Mouse (Mus musculus): Measurements from ENCODE around the gene Klhl22. TPM values are rescaled to one million over a fixed set of nuclear protein-coding genes. Genes with fewer than 3 reads are reported as not detected.

Klhl22 gene
- polyA plus RNA-seq, 1 experiment, result 12.4 TPM

DNA sequence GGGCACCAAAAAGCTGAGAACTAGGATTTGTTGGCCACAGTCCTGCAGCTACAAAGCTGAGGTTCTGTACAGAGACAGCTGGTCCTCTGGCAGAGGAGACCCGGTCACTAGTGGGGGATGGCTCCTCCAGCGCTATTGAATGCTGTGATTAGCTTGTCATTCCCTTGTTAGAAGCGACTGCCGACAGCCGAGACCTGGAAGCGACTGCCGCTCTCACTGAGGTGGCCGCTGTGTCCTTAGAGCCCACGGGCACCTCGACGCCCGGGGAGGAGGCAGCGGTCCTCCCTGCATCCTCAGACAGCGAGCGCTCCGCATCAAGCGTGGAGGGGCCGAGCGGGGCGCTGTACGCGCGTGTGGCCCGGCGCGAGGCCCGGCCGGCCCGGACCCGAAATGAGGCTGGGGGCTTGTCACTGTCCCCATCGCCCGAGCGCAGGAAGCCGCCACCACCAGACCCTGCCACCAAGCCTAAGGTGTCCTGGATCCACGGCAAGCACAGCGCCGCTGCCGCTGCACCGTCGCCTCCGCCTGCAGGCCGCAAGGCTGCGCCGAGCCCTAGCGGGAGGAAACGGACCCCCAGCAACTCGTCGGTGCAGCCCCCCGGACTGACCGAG, 47.3 kb downstream of the Klhl22 start:
- peaks cover 7% of the 10 kb centered on the region for H3K4me1 ChIP-seq (ENCODE audit: control insufficient read depth, insufficient read depth, low read length)
- no peak for TF ChIP-seq CTCF (IDR thresholded peaks at IDR 0.05; ENCODE audit: low read depth, low read length)
- TF ChIP-seq POLR2A (IDR thresholded peaks at IDR 0.05; ENCODE audit: borderline replicate concordance, low read depth, low read length), result no peak
- H3K4me3 ChIP-seq (ENCODE audit: insufficient read depth, low read length), result peak overlapping the region; percentile 57
- no peak overlapping the region for H3K27ac ChIP-seq (ENCODE audit: insufficient read depth, low read depth, low read length)

- Histone ChIP-seq H3K4me3 (ENCODE audit: insufficient read depth, low read length) (peak overlapping the region; percentile 57), H3K27ac (ENCODE audit: insufficient read depth, low read depth, low read length) (no peak overlapping the region), H3K4me1 (ENCODE audit: control insufficient read depth, insufficient read depth, low read length) (peaks cover 7% of the 10 kb centered on the region)
- TF ChIP-seq CTCF (IDR thresholded peaks at IDR 0.05; ENCODE audit: low read depth, low read length) (no peak), POLR2A (IDR thresholded peaks at IDR 0.05; ENCODE audit: borderline replicate concordance, low read depth, low read length) (no peak)
Measured at GRCm38 (mm10) chr16:17807192-17808009, 48.0 kb downstream of the Klhl22 start.

DNA sequence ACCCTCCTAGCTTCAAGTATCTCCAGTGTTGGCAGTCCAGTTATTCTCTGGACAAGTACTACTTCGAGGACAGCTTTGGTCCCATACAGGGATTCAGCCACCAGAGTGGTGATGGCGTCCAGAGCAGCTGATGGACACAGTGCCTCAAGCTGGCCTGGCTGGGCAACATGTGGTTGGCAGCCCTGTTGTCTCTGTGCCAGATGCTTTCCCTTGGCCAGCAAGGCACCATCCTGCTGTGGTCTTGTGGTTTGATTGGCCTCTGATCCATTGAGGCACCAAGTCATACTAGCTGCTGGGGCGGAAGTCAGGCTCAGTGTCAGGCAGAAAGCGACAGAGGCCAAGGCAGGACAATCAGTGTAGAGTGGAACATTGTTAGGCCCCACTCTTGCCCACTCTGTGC, 49.7 kb downstream of the Klhl22 start:
- H3K4me3 ChIP-seq (ENCODE audit: insufficient read depth, low read length), result no peak overlapping the region
- peaks cover 3% of the 10 kb centered on the region for H3K4me1 ChIP-seq (ENCODE audit: control insufficient read depth, insufficient read depth, low read length)
- no peak overlapping the region for H3K27ac ChIP-seq (ENCODE audit: insufficient read depth, low read depth, low read length)
- TF ChIP-seq CTCF (IDR thresholded peaks at IDR 0.05; ENCODE audit: low read depth, low read length), result no peak
- TF ChIP-seq POLR2A (IDR thresholded peaks at IDR 0.05; ENCODE audit: borderline replicate concordance, low read depth, low read length), result no peak

DNA sequence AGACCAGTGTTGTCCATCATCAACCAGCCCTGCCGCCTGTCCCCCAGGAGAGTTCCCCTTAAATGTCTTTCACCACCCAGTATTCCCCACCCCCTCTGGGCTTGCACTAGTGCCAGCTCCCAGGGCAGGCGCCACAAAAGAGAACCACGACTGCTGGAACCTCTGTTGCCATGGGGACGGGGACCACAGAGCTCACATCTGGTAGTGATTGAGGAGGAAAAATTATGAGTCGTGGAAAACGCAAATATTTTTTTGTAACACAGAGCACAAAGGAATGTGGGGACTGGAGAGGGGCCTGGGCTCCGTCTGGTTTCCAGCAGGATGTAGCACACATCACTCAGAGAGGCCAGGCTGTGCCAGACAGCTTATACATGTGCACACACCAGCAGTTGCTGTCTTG, 50.3 kb downstream of the Klhl22 start:
- Histone ChIP-seq H3K27ac (ENCODE audit: insufficient read depth, low read depth, low read length) (no peak overlapping the region), H3K4me3 (ENCODE audit: insufficient read depth, low read length) (no peak overlapping the region), H3K4me1 (ENCODE audit: control insufficient read depth, insufficient read depth, low read length) (peaks cover 3% of the 10 kb centered on the region)
- TF ChIP-seq POLR2A (IDR thresholded peaks at IDR 0.05; ENCODE audit: borderline replicate concordance, low read depth, low read length), result no peak
- no peak for TF ChIP-seq CTCF (IDR thresholded peaks at IDR 0.05; ENCODE audit: low read depth, low read length)

DNA sequence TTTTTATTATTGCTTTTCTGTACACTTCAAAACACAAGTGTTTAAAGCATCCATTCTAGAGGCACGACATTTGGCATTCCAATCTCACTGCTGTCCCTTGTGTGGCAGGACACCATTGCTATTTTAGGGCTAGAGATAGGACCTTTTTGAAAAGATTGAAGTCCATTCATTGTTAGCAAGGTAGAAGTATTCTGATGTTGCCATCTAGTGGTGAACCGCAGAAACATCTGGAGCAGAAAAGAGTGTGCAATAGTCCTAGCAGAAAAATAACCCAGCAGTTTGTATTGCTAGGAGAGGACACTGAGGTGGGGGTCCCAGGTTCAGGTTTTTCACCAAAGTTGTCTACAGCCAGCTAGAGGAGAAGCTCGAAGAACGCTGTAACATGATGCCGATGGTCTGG, 52.7 kb downstream of the Klhl22 start:
- TF ChIP-seq CTCF (IDR thresholded peaks at IDR 0.05; ENCODE audit: low read depth, low read length), result peak; percentile 10; the same call in 1 of the 2 replicates
- TF ChIP-seq POLR2A (IDR thresholded peaks at IDR 0.05; ENCODE audit: borderline replicate concordance, low read depth, low read length), result no peak
- Histone ChIP-seq H3K4me3 (ENCODE audit: insufficient read depth, low read length) (no peak overlapping the region), H3K27ac (ENCODE audit: insufficient read depth, low read depth, low read length) (no peak overlapping the region), H3K4me1 (ENCODE audit: control insufficient read depth, insufficient read depth, low read length) (no peaks in the 10 kb centered on the region)

- TF ChIP-seq POLR2A (IDR thresholded peaks at IDR 0.05; ENCODE audit: borderline replicate concordance, low read depth, low read length), result no peak
- no peak for TF ChIP-seq CTCF (IDR thresholded peaks at IDR 0.05; ENCODE audit: low read depth, low read length)
- no peak overlapping the region for H3K27ac ChIP-seq (ENCODE audit: insufficient read depth, low read depth, low read length)
- H3K4me1 ChIP-seq (ENCODE audit: control insufficient read depth, insufficient read depth, low read length), result no peaks in the 10 kb centered on the region
- H3K4me3 ChIP-seq (ENCODE audit: insufficient read depth, low read length), result no peak overlapping the region
Measured at GRCm38 (mm10) chr16:17813173-17813572, 53.8 kb downstream of the Klhl22 start.

DNA sequence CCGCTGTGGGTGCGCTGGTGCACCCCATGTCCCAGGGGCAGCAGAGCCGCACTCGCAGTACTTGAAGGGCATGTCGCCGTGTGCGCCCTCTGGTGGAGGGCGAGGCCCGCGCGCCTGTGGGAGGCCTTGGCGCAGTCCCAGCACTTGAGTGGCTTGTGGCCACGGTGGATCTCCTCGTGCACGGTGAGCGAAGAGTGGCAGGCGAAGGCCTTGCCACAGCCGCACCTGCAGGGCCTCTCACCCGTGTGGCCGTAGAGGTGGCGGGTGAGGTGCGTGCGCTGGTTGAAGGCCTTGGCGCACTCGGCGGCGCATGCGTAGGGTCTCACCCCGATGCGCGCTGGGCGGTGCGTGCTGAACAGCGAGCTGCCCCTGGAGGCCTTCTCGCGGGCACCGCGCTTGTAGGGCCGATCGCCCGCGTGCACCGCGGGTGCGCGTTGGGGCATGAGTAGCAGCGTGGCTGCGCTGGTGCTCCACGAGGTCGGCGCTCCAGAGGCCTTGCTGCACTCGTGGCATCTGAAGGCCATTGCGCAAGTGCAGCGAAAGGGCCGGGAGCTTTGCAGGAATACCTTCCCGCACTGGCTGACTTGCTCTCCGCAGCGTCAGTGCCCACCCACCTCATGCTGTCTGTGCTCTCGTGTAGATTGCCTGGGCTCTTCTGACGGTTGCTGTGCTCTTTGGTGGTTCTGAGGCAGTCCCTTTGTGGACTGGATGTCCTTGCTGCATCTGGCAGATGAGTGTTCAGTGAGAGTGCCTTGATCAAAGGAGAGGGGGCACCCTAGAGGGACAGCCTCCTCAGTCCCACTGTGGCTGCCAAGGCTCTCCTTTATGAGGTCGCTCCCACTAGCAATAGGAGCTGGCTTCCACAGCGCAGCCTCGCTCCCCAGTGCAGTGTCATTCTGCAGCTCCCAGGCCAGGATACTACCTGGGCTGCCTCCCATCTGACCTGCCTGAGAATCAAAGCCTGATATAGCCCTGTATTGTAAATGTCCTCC, 56.3 kb downstream of the Klhl22 start:
- Histone ChIP-seq H3K4me3 (ENCODE audit: insufficient read depth, low read length) (peak overlapping the region; percentile 57), H3K27ac (ENCODE audit: insufficient read depth, low read depth, low read length) (no peak overlapping the region), H3K4me1 (ENCODE audit: control insufficient read depth, insufficient read depth, low read length) (no peaks in the 10 kb centered on the region)
- no peak for TF ChIP-seq POLR2A (IDR thresholded peaks at IDR 0.05; ENCODE audit: borderline replicate concordance, low read depth, low read length)
- TF ChIP-seq CTCF (IDR thresholded peaks at IDR 0.05; ENCODE audit: low read depth, low read length), result peak; percentile 83

DNA sequence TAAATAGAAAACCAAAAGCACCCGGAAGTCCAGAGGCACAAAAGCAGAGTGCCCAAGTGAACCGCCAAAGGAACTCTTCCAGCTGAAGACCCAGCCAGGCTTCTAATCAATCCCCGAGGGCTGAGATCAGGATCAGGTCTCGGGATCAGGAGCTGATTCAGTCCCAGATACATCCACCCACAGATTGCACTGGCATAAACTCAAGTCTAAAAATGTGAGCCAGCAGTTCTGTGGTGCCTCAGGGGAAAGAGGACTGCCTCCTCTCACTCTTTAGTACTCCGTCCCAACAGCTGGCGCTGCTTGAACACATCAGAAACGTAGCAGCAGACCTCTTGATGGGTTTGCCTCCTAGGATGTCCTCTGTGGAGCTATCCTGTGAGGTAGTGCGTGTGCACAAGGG, 57.1 kb downstream of the Klhl22 start:
- TF ChIP-seq POLR2A (IDR thresholded peaks at IDR 0.05; ENCODE audit: borderline replicate concordance, low read depth, low read length) (no peak), CTCF (IDR thresholded peaks at IDR 0.05; ENCODE audit: low read depth, low read length) (no peak)
- H3K4me1 ChIP-seq (ENCODE audit: control insufficient read depth, insufficient read depth, low read length), result no peaks in the 10 kb centered on the region
- H3K27ac ChIP-seq (ENCODE audit: insufficient read depth, low read depth, low read length), result no peak overlapping the region
- H3K4me3 ChIP-seq (ENCODE audit: insufficient read depth, low read length), result no peak overlapping the region

- H3K4me3 ChIP-seq (ENCODE audit: insufficient read depth, low read length), result no peak overlapping the region
- H3K4me1 ChIP-seq (ENCODE audit: control insufficient read depth, insufficient read depth, low read length), result no peaks in the 10 kb centered on the region
- H3K27ac ChIP-seq (ENCODE audit: insufficient read depth, low read depth, low read length), result no peak overlapping the region
- TF ChIP-seq CTCF (IDR thresholded peaks at IDR 0.05; ENCODE audit: low read depth, low read length) (no peak), POLR2A (IDR thresholded peaks at IDR 0.05; ENCODE audit: borderline replicate concordance, low read depth, low read length) (no peak)
Measured at GRCm38 (mm10) chr16:17826500-17826899, 67.1 kb downstream of the Klhl22 start.

All from bone marrow macrophage, adult 2 months (primary cell).